Mouse (Mus musculus) retina, embryonic 14.5 days (tissue): Measurements from ENCODE around the gene Togaram2.
A peak's percentile ranks its signal among the peaks of the same experiment; 100 is the strongest.
"Not testable (repeated sequence)": the region's sequence is repeated elsewhere in the genome, so short reads cannot be mapped to it uniquely, and the experiment has no call there.

ENCODE experiments used
- DNase-seq: peaks from one replicate; pipeline ENCODE4 v3.0.0-alpha.2; 2015; ENCODE audit warnings: low spot score

Gene Togaram2

GRCm38 (mm10) chr17:71673092-71673491, at the start of gene Togaram2:
Gene Togaram2, plus strand, starts transcription at chr17:71673261.
- DNase-seq, result no peak

- no peak for DNase-seq
These were observed 41.3 kb upstream of the Togaram2 start for GRCm38 (mm10) chr17:71631806-71632205.

- no peak for DNase-seq
These were observed 39.7 kb upstream of the Togaram2 start for GRCm38 (mm10) chr17:71633350-71633749.

GRCm38 (mm10) chr17:71636786-71637185, 36.3 kb upstream of the Togaram2 start:
- no peak for DNase-seq

- no peak for DNase-seq
These were observed 35.3 kb upstream of the Togaram2 start for GRCm38 (mm10) chr17:71637750-71638265.

GRCm38 (mm10) chr17:71639056-71639455, 34.0 kb upstream of the Togaram2 start:
- not testable (repeated sequence) for DNase-seq

GRCm38 (mm10) chr17:71640421-71641085, 32.5 kb upstream of the Togaram2 start:
- DNase-seq, result no peak

- DNase-seq, result no peak
These were observed 30.9 kb upstream of the Togaram2 start for GRCm38 (mm10) chr17:71642190-71642589.

GRCm38 (mm10) chr17:71650011-71650410, 23.1 kb upstream of the Togaram2 start:
- no peak for DNase-seq

GRCm38 (mm10) chr17:71652495-71652894, 20.6 kb upstream of the Togaram2 start:
- no peak for DNase-seq

GRCm38 (mm10) chr17:71652934-71653333, 20.1 kb upstream of the Togaram2 start:
- DNase-seq, result no peak

GRCm38 (mm10) chr17:71657521-71657920, 15.5 kb upstream of the Togaram2 start:
- no peak for DNase-seq

GRCm38 (mm10) chr17:71658666-71659065, 14.4 kb upstream of the Togaram2 start:
- no peak for DNase-seq

- DNase-seq, result no peak
These were observed 12.7 kb upstream of the Togaram2 start for GRCm38 (mm10) chr17:71660390-71660789.

GRCm38 (mm10) chr17:71662751-71663250, 10.3 kb upstream of the Togaram2 start:
- peak; percentile 89 for DNase-seq

GRCm38 (mm10) chr17:71663491-71663890, 9.6 kb upstream of the Togaram2 start:
- no peak for DNase-seq

- DNase-seq, result no peak
These were observed 8.9 kb upstream of the Togaram2 start for GRCm38 (mm10) chr17:71664172-71664571.

GRCm38 (mm10) chr17:71665201-71665600, 7.9 kb upstream of the Togaram2 start:
- no peak for DNase-seq

- DNase-seq, result no peak
These were observed 3.5 kb upstream of the Togaram2 start for GRCm38 (mm10) chr17:71669511-71669910.

- peak; percentile 70 for DNase-seq
These were observed 1.1 kb upstream of the Togaram2 start for GRCm38 (mm10) chr17:71671840-71672546.

GRCm38 (mm10) chr17:71673936-71674335, 875 bp downstream of the Togaram2 start:
- DNase-seq, result no peak

- DNase-seq, result no peak
These were observed 1.8 kb downstream of the Togaram2 start for GRCm38 (mm10) chr17:71674886-71675285.

GRCm38 (mm10) chr17:71681666-71682065, 8.6 kb downstream of the Togaram2 start:
- DNase-seq, result no peak
